Mouse (Mus musculus) testis, adult 2 months (tissue): ENCODE data around the gene As3mt. TPM values are rescaled to one million over a fixed set of nuclear protein-coding genes. Genes with fewer than 3 reads are reported as not detected.
"Not testable (repeated sequence)": the region's sequence is repeated elsewhere in the genome, so short reads cannot be mapped to it uniquely, and the experiment has no call there.

Experiments
- H3K27ac ChIP-seq: fragments of 200-500 bp; 2 replicates; pipeline ENCODE4 v1.5.1; 2012; ENCODE audit warnings: low read depth, low read length; ENCODE audit not compliant: control insufficient read depth, insufficient read depth
- H3K27me3 ChIP-seq: fragments of 200-500 bp; 2 replicates; pipeline ENCODE4 v1.6.1; 2012; ENCODE audit warnings: mild to moderate bottlenecking, low read length, moderate library complexity; ENCODE audit not compliant: control insufficient read depth, insufficient read depth
- H3K36me3 ChIP-seq: fragments of 200-500 bp; 2 replicates; pipeline ENCODE4 v1.6.1; 2012; ENCODE audit warnings: mild to moderate bottlenecking, low read length; ENCODE audit not compliant: control insufficient read depth, insufficient read depth
- H3K4me1 ChIP-seq: fragments of 200-500 bp; 2 replicates; pipeline ENCODE4 v1.6.1; 2012; ENCODE audit warnings: low read length; ENCODE audit not compliant: control insufficient read depth, insufficient read depth
- H3K4me3 ChIP-seq: fragments of 200-500 bp; 2 replicates; pipeline ENCODE4 v1.5.1; 2012; ENCODE audit warnings: low read depth, mild to moderate bottlenecking, low read length, moderate library complexity, mixed read lengths; ENCODE audit not compliant: control insufficient read depth
- CTCF ChIP-seq: fragments of 200-500 bp; IDR thresholded peaks from 2 replicates; pipeline ENCODE4 v1.5.1; 2012; ENCODE audit warnings: low read depth, mild to moderate bottlenecking, inconsistent platforms, low read length, moderate library complexity; ENCODE audit not compliant: control insufficient read depth, insufficient read depth, insufficient replicate concordance
- POLR2A ChIP-seq: fragments of 200-500 bp; IDR thresholded peaks from 2 replicates; pipeline ENCODE4 v1.6.1; 2012; ENCODE audit warnings: low read depth, mild to moderate bottlenecking, inconsistent platforms, low read length, moderate library complexity; ENCODE audit not compliant: control insufficient read depth
- polyA plus RNA-seq: library from polyadenylated mRNA; depleted of rRNA; stranded (reverse); fragments of >200 nt; gene quantifications from 2 replicates; pipeline ENCODE4 v1.2.3, GENCODE M21; 2012

Gene As3mt
- polyA plus RNA-seq, 1 experiment = 12.1 TPM

DNA sequence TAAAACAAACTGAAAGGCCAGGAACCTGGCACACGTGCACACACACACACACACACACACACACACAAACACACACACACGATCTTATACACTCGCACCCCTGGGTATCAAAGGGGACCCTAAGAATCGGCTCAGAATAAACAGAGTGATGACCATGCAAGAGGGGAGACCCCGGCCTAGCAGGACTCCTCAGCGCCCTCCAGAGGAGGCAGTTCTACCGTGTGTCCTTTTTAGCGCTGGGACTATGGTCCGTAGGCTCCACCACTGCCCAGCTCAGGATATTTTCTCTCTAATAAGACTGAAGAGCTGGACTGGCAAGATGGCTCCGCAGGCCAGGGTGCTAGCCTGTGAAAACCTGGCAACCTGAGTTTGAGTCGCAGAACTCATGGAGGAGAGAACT, 17.2 kb downstream of the As3mt start:
- Histone ChIP-seq H3K27ac (no peak overlapping the region), H3K27me3 (no peaks in the 10 kb centered on the region), H3K4me3 (peak overlapping the region; percentile 6), H3K36me3 (peaks cover 8% of the 10 kb centered on the region), H3K4me1 (peaks cover 3% of the 10 kb centered on the region; the same call in 1 of the 2 replicates)
- no peak for TF ChIP-seq CTCF
- no peak for TF ChIP-seq POLR2A

DNA sequence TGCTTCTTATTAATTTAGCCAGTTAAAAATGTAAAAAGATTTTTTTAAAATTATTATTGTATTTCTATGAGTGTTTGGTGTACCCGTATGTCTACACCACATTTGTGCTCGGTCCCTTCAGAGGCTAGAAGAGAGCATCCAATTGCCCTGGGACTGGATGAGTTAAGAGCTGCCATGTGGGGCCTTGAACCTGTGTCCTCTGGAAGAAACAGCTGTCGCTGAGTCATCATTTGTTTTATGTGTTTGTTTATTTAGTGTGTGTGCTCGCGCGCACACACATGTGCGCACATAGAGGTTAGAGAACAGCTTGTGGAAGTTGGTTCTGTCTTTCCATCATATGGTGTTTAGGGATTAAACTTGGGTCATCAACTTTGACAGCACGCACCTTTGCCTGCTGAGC, 18.9 kb downstream of the As3mt start:
- peaks cover 3% of the 10 kb centered on the region; the same call in 1 of the 2 replicates for H3K4me1 ChIP-seq
- no peak overlapping the region for H3K27ac ChIP-seq
- H3K36me3 ChIP-seq = peaks cover 4% of the 10 kb centered on the region
- no peak overlapping the region for H3K4me3 ChIP-seq
- no peaks in the 10 kb centered on the region for H3K27me3 ChIP-seq
- TF ChIP-seq POLR2A = no peak
- no peak for TF ChIP-seq CTCF

DNA sequence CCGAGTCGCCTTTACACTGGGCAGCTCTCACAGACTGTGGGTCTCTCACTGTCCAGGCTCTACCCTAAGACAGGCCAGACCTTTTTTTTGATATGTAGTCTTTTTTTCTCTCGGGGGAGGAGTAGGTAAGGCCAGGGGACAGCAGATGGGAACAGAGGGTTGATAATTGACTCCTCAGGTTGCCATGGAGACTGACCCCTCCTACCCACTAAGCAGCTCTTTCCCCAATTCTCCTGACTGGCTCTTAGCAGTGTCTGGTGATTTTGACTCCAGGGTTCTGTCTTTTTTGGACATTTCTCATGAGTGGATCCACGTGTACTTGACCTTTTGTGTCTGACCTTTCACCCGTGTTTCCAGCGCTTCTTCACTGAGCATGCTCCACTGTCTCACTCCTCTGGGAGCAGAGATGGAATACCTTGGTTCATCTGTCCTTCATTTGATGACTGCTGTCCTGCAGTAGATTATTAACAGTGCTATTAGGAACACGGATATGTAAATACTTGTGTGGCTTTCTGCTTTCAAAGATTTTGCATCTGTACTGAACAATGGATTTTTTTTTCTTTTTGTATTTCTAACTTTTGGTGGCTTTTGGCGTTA, 20.0 kb downstream of the As3mt start:
- H3K4me1 ChIP-seq = peaks cover 3% of the 10 kb centered on the region; the same call in 1 of the 2 replicates
- H3K27me3 ChIP-seq = no peaks in the 10 kb centered on the region
- no peak overlapping the region; the same call in 1 of the 2 replicates for H3K27ac ChIP-seq
- H3K4me3 ChIP-seq = no peak overlapping the region
- no peak for TF ChIP-seq POLR2A
- no peak for TF ChIP-seq CTCF
- peaks cover 2% of the 10 kb centered on the region for H3K36me3 ChIP-seq

DNA sequence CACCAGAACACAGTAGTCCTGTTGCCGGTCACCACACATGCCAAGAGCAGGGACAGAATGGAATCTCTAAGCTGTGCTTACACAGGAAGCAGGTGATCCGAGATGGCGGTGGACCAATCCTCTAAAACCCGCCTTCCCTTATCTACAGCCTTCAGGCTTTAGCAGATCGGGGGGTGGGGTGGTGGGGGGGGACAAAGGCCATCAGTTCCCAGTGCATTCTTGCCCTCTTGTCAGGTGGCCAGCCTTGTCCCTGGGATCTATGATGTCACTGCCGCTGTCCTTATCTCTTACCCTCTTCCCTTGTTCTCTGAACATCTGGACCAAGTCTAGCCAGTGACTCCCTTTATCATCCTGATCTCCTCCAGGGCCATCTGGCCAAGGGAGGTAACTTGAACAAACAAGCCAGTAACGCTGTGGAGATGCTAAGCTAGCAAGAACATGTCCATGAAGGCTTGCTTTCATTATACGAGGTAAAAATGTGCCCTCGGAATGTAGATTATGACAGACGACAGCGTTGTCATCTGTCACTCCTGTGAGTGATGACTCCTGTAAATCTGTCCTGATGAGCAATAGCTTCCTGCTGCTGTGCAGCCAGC, 20.8 kb downstream of the As3mt start:
- peaks cover 2% of the 10 kb centered on the region for H3K36me3 ChIP-seq
- H3K4me1 ChIP-seq = peaks cover 3% of the 10 kb centered on the region; the same call in 1 of the 2 replicates
- H3K27me3 ChIP-seq = no peaks in the 10 kb centered on the region
- no peak overlapping the region; the same call in 1 of the 2 replicates for H3K27ac ChIP-seq
- TF ChIP-seq POLR2A (no peak), CTCF (no peak)
- no peak overlapping the region for H3K4me3 ChIP-seq

DNA sequence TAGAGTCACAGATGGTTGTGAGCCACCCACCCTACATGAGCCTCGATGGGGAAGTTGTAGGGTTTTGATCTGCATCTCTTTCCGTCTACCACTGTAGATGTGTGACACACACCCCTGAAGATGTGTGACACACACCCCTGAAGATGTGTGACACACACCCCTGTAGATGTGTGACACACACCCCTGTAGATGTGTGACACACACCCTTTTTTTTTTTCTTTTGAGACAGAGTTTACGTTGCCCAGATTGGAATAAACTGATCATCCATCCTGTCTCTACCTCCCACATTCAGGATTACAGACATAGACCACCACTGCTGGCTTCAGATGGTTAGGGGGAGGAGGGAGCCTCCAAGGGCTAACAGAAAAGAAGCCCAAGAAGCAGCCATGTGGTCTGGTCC, 21.7 kb downstream of the As3mt start:
- H3K27me3 ChIP-seq = no peaks in the 10 kb centered on the region
- peaks cover 2% of the 10 kb centered on the region for H3K36me3 ChIP-seq
- no peak overlapping the region for H3K4me3 ChIP-seq
- TF ChIP-seq CTCF (no peak), POLR2A (no peak)
- peaks cover 3% of the 10 kb centered on the region; the same call in 1 of the 2 replicates for H3K4me1 ChIP-seq
- H3K27ac ChIP-seq = no peak overlapping the region

DNA sequence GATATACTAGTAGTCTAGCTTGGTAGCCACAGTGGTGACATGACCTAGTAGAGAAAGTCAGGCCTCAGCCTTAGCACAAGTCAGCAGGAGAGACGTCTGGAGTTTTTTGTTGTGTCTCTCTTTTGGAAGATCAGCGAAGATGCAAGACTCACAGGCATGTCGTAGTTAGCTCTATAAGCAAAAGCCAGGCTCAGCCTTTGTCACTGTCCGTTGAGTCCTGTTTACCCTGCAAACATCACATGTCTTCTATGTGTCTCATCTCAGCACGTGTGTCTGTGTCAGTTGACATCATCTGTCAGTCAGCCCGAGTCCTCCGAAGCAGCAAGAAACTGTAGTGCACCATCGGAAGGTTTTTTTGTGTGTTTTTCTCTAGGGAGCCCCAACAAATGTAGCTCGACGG, 24.1 kb downstream of the As3mt start:
- TF ChIP-seq POLR2A (no peak), CTCF (no peak)
- Histone ChIP-seq H3K36me3 (no peaks in the 10 kb centered on the region; the same call in none of the 2 replicates), H3K4me1 (no peaks in the 10 kb centered on the region), H3K4me3 (no peak overlapping the region), H3K27me3 (no peaks in the 10 kb centered on the region), H3K27ac (no peak overlapping the region)

DNA sequence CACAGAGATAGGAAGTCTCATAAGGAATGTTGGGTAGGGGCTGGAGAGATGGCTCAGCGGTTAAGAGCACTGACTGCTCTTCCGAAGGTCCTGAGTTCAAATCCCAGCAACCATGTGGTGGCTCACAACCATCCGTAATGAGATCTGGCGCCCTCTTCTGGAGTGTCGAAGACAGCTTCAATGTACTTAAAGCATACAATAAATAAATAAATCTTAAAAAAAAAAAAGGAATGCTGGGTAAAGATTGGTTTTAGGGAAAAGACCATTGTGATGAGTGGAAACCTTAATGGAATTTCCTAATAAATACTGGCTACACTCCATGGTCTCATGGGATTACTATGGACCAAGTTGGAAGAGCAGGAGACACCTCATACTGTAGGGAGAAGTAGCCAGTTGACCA, 25.4 kb downstream of the As3mt start:
- not testable (repeated sequence) for H3K27me3 ChIP-seq, H3K4me3 ChIP-seq, H3K27ac ChIP-seq, H3K36me3 ChIP-seq, H3K4me1 ChIP-seq
